Mouse (Mus musculus) heart, adult 2 months (tissue): ENCODE measurements around the gene Spo11.

ENCODE experiments used
- CTCF ChIP-seq: fragments of 200-600 bp; IDR thresholded peaks from 2 replicates; pipeline ENCODE4 v1.8.1; 2022; ENCODE audit warnings: antibody characterized with exemption, mild to moderate bottlenecking, moderate library complexity
- EP300 ChIP-seq: fragments of 200-500 bp; IDR thresholded peaks from 2 replicates; pipeline ENCODE4 v1.6.1; 2011; ENCODE audit warnings: low read depth, low read length, control low read depth; ENCODE audit not compliant: insufficient read depth
- POLR2A ChIP-seq: fragments of 200-500 bp; IDR thresholded peaks from 2 replicates; pipeline ENCODE4 v1.6.1; 2011; ENCODE audit warnings: mild to moderate bottlenecking, low read depth, low read length, control low read depth; ENCODE audit not compliant: insufficient read depth

DNA sequence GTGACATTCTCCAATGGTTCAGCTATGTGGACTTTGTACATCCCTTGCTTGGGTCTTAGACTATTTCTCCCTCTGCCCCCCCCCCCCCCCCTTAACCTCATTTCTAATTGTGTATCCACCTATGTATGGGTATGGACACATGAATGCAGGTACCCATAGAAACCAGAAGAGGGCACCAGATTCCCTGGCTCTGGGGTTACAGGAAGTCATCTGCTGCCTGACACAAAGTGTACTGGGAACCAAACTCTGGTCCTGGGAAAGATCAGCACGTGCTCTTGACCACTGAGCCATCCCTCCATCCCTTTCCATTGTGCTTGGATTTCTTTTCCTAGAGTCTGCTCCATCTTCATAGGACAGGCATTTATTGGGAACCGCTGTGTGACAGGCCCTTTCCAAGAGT lies 25.5 kb upstream of the Spo11 start:
- TF ChIP-seq CTCF, result no peak
- TF ChIP-seq EP300, result no peak
- TF ChIP-seq POLR2A, result no peak
